In genomic region chr2:129197197-129197596, GRCm38 (mm10) we compare ENCODE assay signal across 10 mouse cellular contexts. TPM values are rescaled to one million over a fixed set of nuclear protein-coding genes. Genes with fewer than 3 reads are reported as not detected.
A peak's percentile ranks its signal among the peaks of the same experiment; 100 is the strongest.
DNase-seq lines count a peak whose midpoint lies in the region; ATAC-seq and TF ChIP-seq lines count a peak whose summit lies in the region.
"Had no signal": no experiment of that assay in that cellular context is flagged by ENCODE, and none has a peak within 500 bp of the region (broad histone marks: within the 10 kb centered on the region; RNA-seq: fewer than 3 reads in every experiment).

No protein-coding gene starts in this region.

- peak overlapping the region; percentile 98; the same call in 1 of the 2 replicates for H3K4me3 ChIP-seq in heart, embryonic 12.5 days
- peak overlapping the region in 1 of 3 experiments; percentile 77 for H3K4me3 ChIP-seq in CH12.LX (replicated peaks in 1 of 3; ENCODE audit: low read depth in 2 of 3, low read length in 2 of 3, poor library complexity in 1 of 3)
- peak overlapping the region; percentile 94; the same call in 1 of the 2 replicates for H3K4me3 ChIP-seq in forebrain, embryonic 15.5 days
- H3K4me3 ChIP-seq in liver, embryonic 12.5 days, result peak overlapping the region; percentile 95

- peaks cover 27% of the 10 kb centered on the region for H3K4me1 ChIP-seq in heart, embryonic 12.5 days (replicated peaks)
- peaks cover 5 to 41% of the 10 kb centered on the region in 2 experiments for H3K4me1 ChIP-seq in CH12.LX (ENCODE audit: control insufficient read depth in 1 of 2, insufficient read depth in 2 of 2)
- H3K4me1 ChIP-seq in forebrain, embryonic 15.5 days, result peaks cover 29% of the 10 kb centered on the region
- H3K4me1 ChIP-seq in liver, embryonic 12.5 days, result peaks cover 59% of the 10 kb centered on the region

- no peak for TF ChIP-seq CTCF in CH12.LX (conservative IDR thresholded peaks at IDR 0.05 in 1 of 2, IDR thresholded peaks at IDR 0.05 in 1 of 2; ENCODE audit: low read depth in 2 of 2, low read length in 2 of 2)

- H3K79me2 ChIP-seq in CH12.LX (replicated peaks; ENCODE audit: control insufficient read depth, extremely low read depth, insufficient read depth, poor library complexity, severe bottlenecking), result no peaks in the 10 kb centered on the region

- no peak for TF ChIP-seq POLR2A in CH12.LX (IDR thresholded peaks at IDR 0.05; ENCODE audit: low read depth, low read length)

- no peak for ATAC-seq in heart, embryonic 12.5 days (ENCODE audit: insufficient number of reproducible peaks, low FRiP score)
- ATAC-seq in forebrain, embryonic 15.5 days (replicated peaks), result no peak
- no peak for ATAC-seq in liver, embryonic 12.5 days

- DNase-seq in heart, postnatal 10 days, result no peak
- no peak for DNase-seq in CH12.LX (ENCODE audit: extremely low read depth)
- DNase-seq in thymus, adult 18-20 months, result no peak
- no peak for DNase-seq in thymus, postnatal 14 days
- no peak for DNase-seq in layer of hippocampus, adult 9-11 months
- DNase-seq: adrenal gland, adult 8-10 months; heart, adult 11 months had no signal

- no peak for TF ChIP-seq RAD21 in CH12.LX (IDR thresholded peaks at IDR 0.05; ENCODE audit: low read depth, low read length)

- dilution Hi-C loops in CH12.LX (cut with MboI; ENCODE audit: extremely low pct_ligation_motif_present, extremely low pct_unique_long_range_greater_than_20kb, low sequenced_read_pairs), result no loop called here

- no peaks in the 10 kb centered on the region for H3K9me3 ChIP-seq in heart, embryonic 12.5 days (replicated peaks)
- no peaks in the 10 kb centered on the region for H3K9me3 ChIP-seq in CH12.LX (replicated peaks; ENCODE audit: low read length)
- H3K9me3 ChIP-seq in forebrain, embryonic 15.5 days, result no peaks in the 10 kb centered on the region
- H3K9me3 ChIP-seq in liver, embryonic 12.5 days (replicated peaks), result no peaks in the 10 kb centered on the region

- 0 out of 2 replicates have a peak overlapping the region, but pooled peaks have one; percentile 23 for H3K4me2 ChIP-seq in heart, embryonic 12.5 days
- peak overlapping the region; percentile 67; the same call in 1 of the 2 replicates for H3K4me2 ChIP-seq in CH12.LX (ENCODE audit: insufficient read depth, low read depth, poor library complexity, severe bottlenecking)
- H3K4me2 ChIP-seq in forebrain, embryonic 15.5 days (replicated peaks), result no peak overlapping the region; the same call in 1 of the 2 replicates
- H3K4me2 ChIP-seq in liver, embryonic 12.5 days, result peak overlapping the region; percentile 95

- WGBS in heart, embryonic 12.5 days, result 73% methylated on average over 5 of the region's 5 CpGs
- WGBS in forebrain, embryonic 15.5 days, result 72% methylated on average over 5 of the region's 5 CpGs
- 67% methylated on average over 5 of the region's 5 CpGs for WGBS in liver, embryonic 12.5 days (ENCODE audit: insufficient replicate concordance)

- intact Hi-C loops in heart, postnatal 10 days (cut with DNase I), result no loop called here

- no peak overlapping the region for H3K27ac ChIP-seq in heart, embryonic 12.5 days (ENCODE audit: poor library complexity, severe bottlenecking)
- no peak overlapping the region for H3K27ac ChIP-seq in CH12.LX (ENCODE audit: insufficient read depth, low read depth)
- H3K27ac ChIP-seq in forebrain, embryonic 15.5 days (replicated peaks), result no peak overlapping the region
- H3K27ac ChIP-seq in liver, embryonic 12.5 days, result peak overlapping the region; percentile 89; the same call in 1 of the 2 replicates

- TF ChIP-seq EP300 in CH12.LX (IDR thresholded peaks at IDR 0.05; ENCODE audit: low read length), result no peak

- no peaks in the 10 kb centered on the region for H3K27me3 ChIP-seq in heart, embryonic 12.5 days (replicated peaks)
- no peaks in the 10 kb centered on the region for H3K27me3 ChIP-seq in CH12.LX (replicated peaks)
- H3K27me3 ChIP-seq in forebrain, embryonic 15.5 days, result no peaks in the 10 kb centered on the region
- H3K27me3 ChIP-seq in liver, embryonic 12.5 days (replicated peaks), result no peaks in the 10 kb centered on the region

- no peak overlapping the region for H3K9ac ChIP-seq in heart, embryonic 12.5 days
- H3K9ac ChIP-seq in CH12.LX (ENCODE audit: insufficient read depth, low read depth), result peak overlapping the region; percentile 45; the same call in 1 of the 2 replicates
- no peak overlapping the region for H3K9ac ChIP-seq in forebrain, embryonic 15.5 days (replicated peaks)
- H3K9ac ChIP-seq in liver, embryonic 12.5 days, result peak overlapping the region; percentile 92

- peaks cover 21% of the 10 kb centered on the region for H3K36me3 ChIP-seq in heart, embryonic 12.5 days
- peaks cover 4 to 24% of the 10 kb centered on the region in 2 experiments for H3K36me3 ChIP-seq in CH12.LX (replicated peaks in 1 of 2; ENCODE audit: control insufficient read depth in 1 of 2, insufficient read depth in 1 of 2, low read length in 1 of 2)
- peaks cover 5% of the 10 kb centered on the region; the same call in 1 of the 2 replicates for H3K36me3 ChIP-seq in forebrain, embryonic 15.5 days
- peaks cover 29% of the 10 kb centered on the region for H3K36me3 ChIP-seq in liver, embryonic 12.5 days

- in situ Hi-C loops in CH12.LX (cut with MboI; ENCODE audit: low pct_ligation_motif_present, low pct_unique_long_range_greater_than_20kb, low sequenced_read_pairs), result no loop called here

TF ChIP-seq in CH12.LX, 34 proteins besides CTCF, POLR2A, EP300 and RAD21:
- TF ChIP-seq ZC3H11A (IDR thresholded peaks at IDR 0.05; ENCODE audit: low read depth, low read length), result no peak
- no peak for TF ChIP-seq GABPA (IDR thresholded peaks at IDR 0.05; ENCODE audit: insufficient replicate concordance, low read depth, low read length)
- TF ChIP-seq CHD1 (IDR thresholded peaks at IDR 0.05; ENCODE audit: low read depth, low read length), result no peak
- no peak for TF ChIP-seq MEF2A (IDR thresholded peaks at IDR 0.05; ENCODE audit: borderline replicate concordance, low read depth, low read length)
- TF ChIP-seq ZMIZ1 (IDR thresholded peaks at IDR 0.05; ENCODE audit: low read depth, low read length), result no peak
- no peak for TF ChIP-seq ZNF384 (IDR thresholded peaks at IDR 0.05; ENCODE audit: low read depth, low read length)
- no peak for TF ChIP-seq TBP (conservative IDR thresholded peaks at IDR 0.05; ENCODE audit: low read depth, low read length)
- no peak for TF ChIP-seq MXI1 (IDR thresholded peaks at IDR 0.05; ENCODE audit: low read depth, low read length)
- TF ChIP-seq SIN3A (IDR thresholded peaks at IDR 0.05; ENCODE audit: low read length), result no peak
- TF ChIP-seq MAZ (IDR thresholded peaks at IDR 0.05; ENCODE audit: low read depth, low read length), result no peak
- TF ChIP-seq MAFK (IDR thresholded peaks at IDR 0.05; ENCODE audit: insufficient replicate concordance, low read length), result no peak
- TF ChIP-seq ELF1 (IDR thresholded peaks at IDR 0.05; ENCODE audit: low read depth, low read length), result no peak
- no peak for TF ChIP-seq IRF4 (IDR thresholded peaks at IDR 0.05; ENCODE audit: low read depth, low read length)

RNA-seq across cellular contexts. Expression of gene Slc20a1, which starts 1.4 kb away (rescaled TPM):
- 45.8 and 47.5 TPM in 2 replicates for polyA plus RNA-seq in heart, embryonic 12.5 days (2016; fragmentation: Nextera tagmentation; extraction: Ambion mirVana)
- 10 to 100 TPM; 15.3 to 18.8 TPM for total RNA-seq in heart, postnatal 10 days (2021)
- total RNA-seq in CH12.LX (2012; rRNA removed) (43.1 and 47.2 TPM in 2 replicates), CH12.LX (2014; rRNA removed) (72.1 and 77.3 TPM in 2 replicates)
- 78.2 and 95.1 TPM in 2 replicates for polyA plus RNA-seq in CH12.LX (2012; ENCODE audit: insufficient read length, low read depth)
- 58.8 TPM in 2 replicates for polyA plus RNA-seq in forebrain, embryonic 15.5 days (2015; fragmentation: Nextera tagmentation; extraction: Ambion mirVana)
- 76.2 and 78.4 TPM in 2 replicates for polyA plus RNA-seq in liver, embryonic 12.5 days (2016; fragmentation: Nextera tagmentation; extraction: Ambion mirVana)

Comparison
In these comparisons a context has a peak if more than half of its experiments do, and no peak if none do; other contexts are left out.
1. H3K9ac ChIP-seq: peak in CH12.LX (single experiment) and liver, embryonic 12.5 days (single experiment); none in heart, embryonic 12.5 days (single experiment) and forebrain, embryonic 15.5 days (single experiment).